In the genomic region with DNA sequence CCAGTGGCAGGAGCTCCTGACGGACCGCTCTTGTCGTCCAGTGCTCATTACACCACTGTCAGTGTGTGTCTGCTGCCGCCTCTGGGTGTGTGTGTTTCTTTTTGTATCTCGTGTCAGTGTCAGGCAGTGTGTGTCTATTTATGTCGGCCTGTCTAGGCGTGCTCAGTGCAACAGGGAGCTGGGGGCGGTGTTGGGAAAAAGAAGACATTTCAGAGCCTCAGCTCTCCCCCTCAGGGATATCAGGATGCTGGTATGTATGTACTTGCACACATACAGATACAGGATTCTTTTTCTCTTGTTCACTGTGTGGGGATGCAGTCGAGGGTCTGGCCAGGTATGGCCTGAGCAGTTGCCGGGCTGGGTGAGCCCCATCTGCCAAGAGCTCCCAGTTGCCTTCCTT, we compare ENCODE assay signal across 10 mouse cellular contexts. TPM values are rescaled to one million over a fixed set of nuclear protein-coding genes. Genes with fewer than 3 reads are reported as not detected.
DNase-seq lines count a peak whose midpoint lies in the region; ATAC-seq lines count a peak whose summit lies in the region.
"Had no signal": no experiment of that assay in that cellular context is flagged by ENCODE, and none has a peak within 500 bp of the region (broad histone marks: within the 10 kb centered on the region; RNA-seq: fewer than 3 reads in every experiment).

No protein-coding gene starts in this region.

- H3K9ac ChIP-seq in hindbrain, embryonic 14.5 days: peak overlapping the region; percentile 38
- H3K9ac ChIP-seq in midbrain, embryonic 16.5 days (ENCODE audit: low read depth, low read length): peak overlapping the region; percentile 17; the same call in 1 of the 2 replicates
- H3K9ac ChIP-seq: lung, embryonic 14.5 days had no signal

- no peak overlapping the region for H3K4me3 ChIP-seq in hindbrain, embryonic 14.5 days (replicated peaks; ENCODE audit: low read length)
- no peak overlapping the region for H3K4me3 ChIP-seq in midbrain, embryonic 16.5 days (ENCODE audit: low read depth, low read length)
- H3K4me3 ChIP-seq: gastrocnemius, adult 2 months had no signal

- no peak overlapping the region for H3K4me2 ChIP-seq in hindbrain, embryonic 14.5 days (replicated peaks)
- no peak overlapping the region for H3K4me2 ChIP-seq in midbrain, embryonic 16.5 days (ENCODE audit: low read length)
- H3K4me2 ChIP-seq: lung, embryonic 14.5 days had no signal

- peaks cover 59% of the 10 kb centered on the region for H3K4me1 ChIP-seq in hindbrain, embryonic 14.5 days (replicated peaks; ENCODE audit: control insufficient read depth, insufficient read depth, low read length)
- peaks cover 40% of the 10 kb centered on the region; the same call in 1 of the 2 replicates for H3K4me1 ChIP-seq in midbrain, embryonic 16.5 days (ENCODE audit: control insufficient read depth, insufficient read depth, low read length)

- peak overlapping the region; percentile 99 for H3K27ac ChIP-seq in hindbrain, embryonic 14.5 days
- peak overlapping the region; percentile 76 for H3K27ac ChIP-seq in midbrain, embryonic 16.5 days (ENCODE audit: low read length)
- H3K27ac ChIP-seq: gastrocnemius, adult 2 months had no signal

- 0 out of 2 replicates have a peak, but pooled peaks have one; percentile 1 for ATAC-seq in hindbrain, embryonic 14.5 days (ENCODE audit: low FRiP score)
- no peak for ATAC-seq in midbrain, embryonic 16.5 days
- no peak for ATAC-seq in activated CD4-positive, CD25-positive, alpha-beta regulatory T cell, adult 4 months

- H3K27me3 ChIP-seq in hindbrain, embryonic 14.5 days (ENCODE audit: control insufficient read depth, insufficient read depth, low read length): no peaks in the 10 kb centered on the region
- no peaks in the 10 kb centered on the region for H3K27me3 ChIP-seq in midbrain, embryonic 16.5 days (ENCODE audit: control insufficient read depth, insufficient read depth, low read depth, low read length)

- 15% methylated on average over 10 of the region's 10 CpGs for WGBS in hindbrain, embryonic 14.5 days
- 31% methylated on average over 10 of the region's 10 CpGs for WGBS in midbrain, embryonic 16.5 days

- peak; percentile 76 for DNase-seq in left cerebral cortex, adult 11 months (ENCODE audit: low spot score)
- no peak for DNase-seq in left cerebral cortex, postnatal 10 days (ENCODE audit: extremely low spot score in 1 of 2, low spot score in 2 of 2)
- DNase-seq in hindbrain, embryonic 14.5 days (ENCODE audit: low spot score): no peak
- peak; percentile 90 for DNase-seq in telencephalon, adult 2 months (ENCODE audit: low read depth, low spot score)
- DNase-seq in kidney, adult 9 months: no peak
- DNase-seq in Muller cell, postnatal 12 days (ENCODE audit: inconsistent ontology term): no peak
- DNase-seq: gastrocnemius, adult 2 months; lung, embryonic 14.5 days had no signal

- H3K9me3 ChIP-seq in hindbrain, embryonic 14.5 days (ENCODE audit: control insufficient read depth, low read length): no peaks in the 10 kb centered on the region
- H3K9me3 ChIP-seq in midbrain, embryonic 16.5 days (replicated peaks; ENCODE audit: control insufficient read depth, low read length, poor library complexity, severe bottlenecking): no peaks in the 10 kb centered on the region

- intact Hi-C loops in left cerebral cortex, postnatal 10 days (cut with DNase I): no loop called here

- H3K36me3 ChIP-seq in hindbrain, embryonic 14.5 days (replicated peaks; ENCODE audit: control insufficient read depth, insufficient read depth): peaks cover 43% of the 10 kb centered on the region
- H3K36me3 ChIP-seq in midbrain, embryonic 16.5 days (ENCODE audit: control insufficient read depth, insufficient read depth, low read length): no peaks in the 10 kb centered on the region

RNA-seq across cellular contexts. Expression of a gene that starts 58.8 kb away (rescaled TPM):
- 10 to 100 TPM; 85.9 to 88.7 TPM for total RNA-seq in left cerebral cortex, postnatal 10 days (2021)
- 26.3 and 28.9 TPM in 2 replicates for polyA plus RNA-seq in hindbrain, embryonic 14.5 days (2014; fragmentation: Nextera tagmentation; extraction: Ambion mirVana)
- 19.7 and 22.0 TPM in 2 replicates for polyA plus RNA-seq in midbrain, embryonic 16.5 days (2015; fragmentation: Nextera tagmentation; extraction: Ambion mirVana)
- polyA plus RNA-seq in activated CD4-positive, CD25-positive, alpha-beta regulatory T cell, adult 4 months (2017; shearing (Covaris generic)): 10 to 100 TPM; 22.5 to 23.1 TPM

Comparison
In these comparisons a context has a peak if more than half of its experiments do, and no peak if none do; other contexts are left out.
1. DNase-seq: peak in left cerebral cortex, adult 11 months (single experiment) and telencephalon, adult 2 months (single experiment); none in left cerebral cortex, postnatal 10 days (0 of 2), hindbrain, embryonic 14.5 days (single experiment), kidney, adult 9 months (single experiment) and Muller cell, postnatal 12 days (single experiment).